Mouse (Mus musculus) MEL (cell line): ENCODE data around the gene Kncn.

Experiments
- CTCF ChIP-seq, 3 experiments: IDR thresholded peaks in 2 of 3; conservative IDR thresholded peaks in 1 of 3; 2 replicates each; pipeline ENCODE4 v1.5.1; 2011 to 2012; ENCODE audit warnings: low read length in 3 of 3, low read depth in 2 of 3, mild to moderate bottlenecking in 2 of 3, improper control_type of control experiment in 1 of 3, inconsistent platforms in 1 of 3, mixed read lengths in 1 of 3, moderate library complexity in 1 of 3; ENCODE audit not compliant: control insufficient read depth in 1 of 3, insufficient read depth in 1 of 3, poor library complexity in 1 of 3, severe bottlenecking in 1 of 3
- EP300 ChIP-seq, 2 experiments: IDR thresholded peaks; 2 replicates each; pipeline ENCODE4 v1.6.1; 2011; ENCODE audit warnings: improper control_type of control experiment in 2 of 2, low read length in 2 of 2, low read depth in 1 of 2, mild to moderate bottlenecking in 1 of 2
- KAT2A ChIP-seq: conservative IDR thresholded peaks from 2 replicates; pipeline ENCODE4 v1.6.1; 2012; ENCODE audit warnings: low read depth, low read length, improper control_type of control experiment, inconsistent platforms
- TBP ChIP-seq: IDR thresholded peaks from 2 replicates; pipeline ENCODE4 v1.8.0; 2011; ENCODE audit warnings: low read depth, low read length, improper control_type of control experiment
- USF1 ChIP-seq: IDR thresholded peaks from 2 replicates; pipeline ENCODE4 v1.6.1; 2014; ENCODE audit warnings: low read depth, mild to moderate bottlenecking, inconsistent platforms, low read length, improper control_type of control experiment, moderate library complexity

- no peak for TF ChIP-seq EP300 (IDR thresholded peaks at IDR 0.05; ENCODE audit: low read depth in 1 of 2, low read length in 2 of 2)
- TF ChIP-seq USF1 = no peak
- no peak for TF ChIP-seq KAT2A
- TF ChIP-seq CTCF (IDR thresholded peaks at IDR 0.05 in 2 of 3, conservative IDR thresholded peaks at IDR 0.05 in 1 of 3; ENCODE audit: control insufficient read depth in 1 of 3, insufficient read depth in 1 of 3, low read depth in 2 of 3, low read length in 3 of 3, poor library complexity in 1 of 3, severe bottlenecking in 1 of 3) = no peak
- TF ChIP-seq TBP = no peak
Observed at GRCm38 (mm10) chr4:115905701-115906100, 21.5 kb downstream of the Kncn start.
